Mouse (Mus musculus) layer of hippocampus, postnatal 14 days (tissue): ENCODE results near the gene Hc. TPM values are rescaled to one million over a fixed set of nuclear protein-coding genes. Genes with fewer than 3 reads are reported as not detected.
A peak's percentile ranks its signal among the peaks of the same experiment; 100 is the strongest.

Experiments used
- DNase-seq, 2 experiments: peaks; one replicate each; pipeline ENCODE4 v3.0.0; 2021 to 2022; ENCODE audit warnings: low spot score in 2 of 2, mixed read lengths in 1 of 2
- total RNA-seq, 2 experiments: library from RNA; stranded (reverse); gene quantifications; 2 replicates each; pipeline ENCODE4 v1.2.3; 2021

The Hc gene
- total RNA-seq, 2 experiments from 2014 or later, result 0.18 to 0.67 TPM

DNA sequence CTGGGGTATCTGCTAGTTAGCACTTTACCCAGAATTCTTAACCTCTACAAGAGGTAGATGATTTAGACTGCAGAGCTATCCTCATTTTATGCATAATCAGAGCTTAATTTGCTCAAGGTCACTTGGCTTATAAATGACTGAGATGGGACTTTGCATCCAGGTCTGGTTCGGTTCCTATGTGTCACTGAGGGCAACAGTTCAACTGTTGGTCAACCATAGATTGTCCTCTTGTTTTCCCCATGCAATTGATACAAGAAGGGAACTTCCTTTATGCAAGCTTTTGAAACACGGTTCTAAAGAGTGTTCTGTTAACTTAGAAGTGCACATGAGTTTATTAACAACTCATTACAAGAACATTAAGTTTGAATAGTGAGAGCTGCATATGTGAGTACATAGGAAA, 2.9 kb downstream of the Hc start:
- DNase-seq, result no peak

DNA sequence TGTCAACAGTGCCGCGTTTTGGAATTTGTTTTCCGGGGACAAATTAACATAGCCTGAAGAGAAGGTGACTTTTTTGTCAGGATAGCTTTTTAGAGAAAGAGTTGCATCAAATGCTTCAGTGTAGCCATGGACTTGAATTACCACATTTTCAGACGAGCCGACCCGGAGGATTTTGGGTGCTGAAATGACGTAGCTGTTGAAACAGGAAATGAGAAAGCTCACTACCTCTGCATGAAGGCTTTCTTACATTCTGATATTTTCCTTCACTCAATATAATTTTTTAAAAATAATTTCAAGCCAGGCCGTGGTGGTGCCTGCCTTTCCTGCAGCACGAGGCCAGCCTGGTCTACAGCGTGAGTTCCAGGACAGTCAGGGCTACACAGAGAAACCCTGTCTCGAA, 4.0 kb downstream of the Hc start:
- DNase-seq, result no peak

DNA sequence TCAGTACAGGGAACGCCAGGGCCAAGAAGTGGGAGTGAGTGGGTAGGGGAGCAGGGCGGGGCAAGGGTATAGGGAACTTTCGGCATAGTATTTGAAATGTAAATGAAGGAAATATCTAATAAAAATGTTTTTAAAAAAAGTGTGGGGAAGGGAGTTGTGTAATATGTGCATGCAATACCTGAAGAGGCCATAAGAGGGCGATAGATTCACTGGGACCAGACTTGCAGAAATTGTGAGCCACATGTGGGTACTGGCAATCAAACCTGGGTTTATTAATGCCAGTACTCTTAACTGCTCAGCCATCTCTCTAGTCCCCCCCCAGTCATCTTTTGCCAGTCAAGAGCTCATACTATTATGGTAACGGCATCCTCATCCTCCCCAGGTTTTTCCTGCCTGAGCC, 12.4 kb downstream of the Hc start:
- peak in 1 of 2 experiments; percentile 3 for DNase-seq

DNA sequence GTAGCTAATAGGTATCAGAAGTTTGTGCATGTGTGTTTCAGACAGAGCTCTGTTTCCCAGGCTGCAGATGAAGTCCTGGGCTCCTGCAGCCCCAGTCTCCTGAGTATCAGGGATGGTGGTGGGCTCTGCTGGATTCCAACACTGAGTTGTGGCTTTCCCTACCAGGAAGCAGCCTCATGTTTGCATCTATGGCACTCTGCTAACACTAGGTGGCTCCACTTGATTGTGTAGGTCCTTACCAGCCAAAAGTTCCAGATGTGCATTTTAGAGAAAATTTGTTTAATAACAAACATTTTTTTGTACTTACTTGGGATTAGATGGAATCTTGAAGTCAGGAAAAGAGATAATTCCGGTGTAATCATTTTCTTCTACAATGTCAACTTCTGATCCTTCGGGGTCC, 16.3 kb downstream of the Hc start:
- peak in 1 of 2 experiments; percentile 7 for DNase-seq

- DNase-seq, result no peak
Observed at GRCm38 (mm10) chr2:35038580-35039375, 22.5 kb downstream of the Hc start.

DNA sequence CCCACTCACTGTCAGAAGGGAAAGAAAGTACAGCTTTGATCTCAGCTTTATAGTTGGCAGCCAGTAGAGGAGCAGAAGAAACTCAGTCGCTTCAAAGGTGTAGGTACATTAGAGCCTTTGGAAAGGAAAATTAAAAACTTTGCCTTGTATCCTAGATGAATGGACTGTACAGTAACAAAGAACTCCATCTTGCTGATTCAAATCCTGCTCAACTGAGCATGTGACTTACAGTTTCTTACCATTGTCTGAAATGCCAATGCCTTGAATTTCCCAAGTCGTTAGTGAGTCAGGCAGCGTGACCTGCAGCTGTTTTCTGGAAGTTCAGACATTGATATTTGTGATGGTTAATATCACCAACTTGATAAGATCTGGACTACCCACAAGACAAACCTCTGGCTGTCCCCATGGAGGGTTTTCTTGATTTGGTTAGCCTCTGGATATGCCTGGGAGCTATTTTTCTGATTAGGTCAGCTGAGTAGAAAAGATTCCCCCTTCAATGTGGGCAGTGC, 36.5 kb downstream of the Hc start:
- no peak for DNase-seq

DNA sequence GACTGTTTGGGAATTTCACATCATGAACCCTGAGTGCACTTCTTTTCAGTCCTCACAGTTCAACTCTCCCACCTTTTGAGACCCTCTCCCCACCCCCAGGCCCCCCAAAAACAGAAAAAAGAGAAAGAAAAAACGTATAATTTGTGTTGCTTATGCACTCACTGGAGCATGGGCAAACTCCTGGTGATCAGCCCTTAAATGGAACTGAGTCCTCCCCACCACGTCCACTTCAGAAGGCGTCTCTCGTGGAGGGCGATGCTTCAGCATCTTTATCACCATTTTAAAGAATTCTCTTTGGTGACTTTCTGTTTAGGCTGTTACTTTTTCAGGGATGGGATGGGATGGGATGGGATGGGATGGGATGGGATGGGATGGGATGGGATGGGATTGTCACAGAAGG, 39.4 kb downstream of the Hc start:
- no peak for DNase-seq

GRCm38 (mm10) chr2:35015861-35016260, 45.4 kb downstream of the Hc start:
- no peak for DNase-seq

GRCm38 (mm10) chr2:35011649-35012048, 49.6 kb downstream of the Hc start:
- DNase-seq, result no peak

DNA sequence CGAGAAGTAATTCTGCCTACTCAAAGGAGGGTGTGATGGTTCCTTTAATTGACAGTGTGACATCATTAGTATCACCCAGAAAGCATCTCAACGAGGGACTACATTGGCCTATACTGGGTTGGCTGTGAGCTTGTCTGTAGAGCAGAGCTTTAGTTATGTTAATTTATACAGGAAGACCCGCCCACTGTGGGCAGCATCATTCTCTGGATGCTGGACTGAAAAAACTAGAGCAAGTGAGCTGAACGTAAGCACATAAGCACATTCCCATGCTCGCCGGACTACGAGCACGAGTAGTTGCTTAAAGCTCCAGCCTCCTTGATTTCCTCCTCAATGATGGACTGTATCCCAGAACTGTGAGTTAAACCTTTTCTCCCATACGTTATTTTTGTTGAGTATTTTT, 62.3 kb downstream of the Hc start:
- no peak for DNase-seq

GRCm38 (mm10) chr2:34996506-34996905, 64.7 kb downstream of the Hc start:
- no peak for DNase-seq

GRCm38 (mm10) chr2:34993696-34994356, 67.4 kb downstream of the Hc start:
- DNase-seq, result no peak

DNA sequence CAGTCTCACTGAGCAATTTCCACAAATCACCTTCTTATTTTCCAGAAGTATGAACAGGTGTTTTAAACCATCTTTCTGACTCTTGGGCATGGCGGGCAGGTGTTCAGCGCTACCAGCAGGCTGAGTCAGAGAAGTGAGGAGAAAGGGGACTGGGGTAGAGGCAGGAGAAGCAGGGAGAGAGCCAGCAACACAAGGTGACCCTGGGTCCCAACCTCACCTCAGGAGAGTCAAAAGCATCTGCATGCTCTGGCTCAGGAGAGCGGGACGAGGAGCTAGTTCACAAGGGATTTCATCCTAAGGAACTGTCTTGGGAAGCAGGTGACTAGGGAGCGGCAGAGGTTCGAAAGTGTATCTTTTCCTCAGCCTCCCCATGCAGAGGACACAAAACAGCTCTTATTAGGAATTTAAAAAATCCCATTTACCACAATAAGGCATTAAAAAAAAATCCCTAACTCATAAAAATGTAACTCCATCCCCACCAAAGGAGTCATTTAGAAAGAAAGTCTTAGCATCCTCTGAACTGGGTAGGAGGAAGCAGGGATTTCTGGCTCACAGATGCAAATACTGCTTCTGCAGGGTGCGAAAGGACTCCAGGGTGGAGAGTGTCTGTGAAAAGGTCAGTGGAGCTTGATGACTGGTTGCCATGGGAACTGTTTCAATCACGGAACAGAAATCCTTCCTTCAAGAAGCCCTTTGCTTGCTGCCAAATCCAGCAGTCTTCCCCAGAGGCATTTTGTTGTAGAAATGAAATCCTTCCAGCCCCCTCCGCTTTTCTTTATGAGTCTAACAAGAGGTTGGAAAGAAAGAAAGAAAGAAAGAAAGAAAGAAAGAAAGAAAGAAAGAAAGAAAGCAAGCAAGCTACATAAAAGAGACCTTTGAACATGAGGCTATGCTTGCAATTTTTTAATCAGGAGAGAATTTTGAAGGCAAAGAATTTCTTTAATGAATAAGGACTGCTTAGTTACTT, 68.2 kb downstream of the Hc start:
- DNase-seq, result peak; percentile 16 to 73

DNA sequence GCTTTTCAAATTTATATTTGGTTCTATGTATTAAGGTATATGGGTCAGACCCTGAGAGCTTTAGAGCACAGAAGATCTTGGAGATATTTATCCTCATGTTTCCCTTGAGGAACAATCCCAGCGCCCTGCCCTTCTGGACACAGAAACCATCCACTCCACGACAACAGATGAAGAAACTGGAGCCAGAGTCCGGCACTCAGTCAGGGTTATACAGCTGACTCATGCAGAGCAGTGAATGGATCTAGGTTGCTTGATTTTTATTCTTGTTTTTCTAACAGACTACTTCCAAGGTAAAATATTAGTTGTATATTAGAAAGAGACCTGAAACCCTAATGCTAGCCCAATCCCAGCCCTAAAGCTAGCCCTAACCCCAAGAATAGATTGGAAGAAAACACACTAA, 69.3 kb downstream of the Hc start:
- DNase-seq, result no peak

- no peak for DNase-seq
Observed at GRCm38 (mm10) chr2:34989749-34990148, 71.5 kb downstream of the Hc start.

- no peak for DNase-seq
Observed at GRCm38 (mm10) chr2:34987595-34987994, 73.6 kb downstream of the Hc start.

DNA sequence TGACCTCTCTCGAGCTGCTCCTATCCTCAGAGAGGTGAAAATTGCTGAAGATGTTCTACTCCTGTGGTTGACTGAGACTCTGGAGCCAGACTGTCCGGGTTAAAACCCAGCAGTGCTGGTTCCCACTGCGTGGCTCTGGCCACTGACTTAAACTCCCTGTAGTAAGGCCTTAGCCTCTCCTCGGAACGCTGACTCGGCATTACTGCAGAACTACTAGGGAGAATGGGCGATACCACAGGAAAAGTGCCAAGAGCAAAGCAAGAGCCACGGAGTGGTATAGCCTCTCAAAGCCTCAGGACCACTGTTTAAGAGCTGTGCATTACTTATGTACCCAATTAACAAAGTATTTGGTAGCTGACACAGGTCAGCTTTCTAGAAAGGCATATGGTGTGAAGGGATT, 76.4 kb downstream of the Hc start:
- no peak for DNase-seq

GRCm38 (mm10) chr2:34982906-34983698, 78.1 kb downstream of the Hc start:
- DNase-seq, result no peak

DNA sequence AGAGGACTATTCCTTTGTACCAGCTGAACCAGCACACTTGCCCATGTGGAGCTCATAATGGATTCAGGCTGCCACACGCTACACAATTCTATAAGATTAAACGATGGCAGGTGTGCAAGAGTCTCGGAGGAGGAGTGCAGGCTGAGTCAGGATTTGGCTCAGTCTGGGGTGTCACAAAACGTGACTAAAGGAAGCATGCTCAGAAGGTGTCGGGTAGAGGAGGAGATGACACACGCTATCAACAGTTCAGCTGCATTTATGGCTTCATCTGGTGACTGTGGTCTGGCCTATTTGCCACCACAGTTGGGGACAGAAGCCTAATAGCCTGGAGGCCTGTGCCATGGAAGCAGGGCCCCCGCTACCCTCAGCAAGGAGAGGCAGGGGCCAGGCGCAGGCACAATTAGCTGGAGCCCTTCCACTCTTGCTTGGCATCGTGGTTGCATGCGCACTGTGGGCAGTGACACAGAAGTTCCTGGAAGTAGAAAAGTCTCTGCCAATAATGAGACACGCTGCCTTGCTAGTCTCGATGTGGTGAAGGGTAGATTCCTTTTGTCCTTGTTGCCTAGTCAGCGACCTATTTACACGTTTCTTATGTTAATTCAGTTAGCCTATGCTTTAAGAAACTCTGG, 79.0 kb downstream of the Hc start:
- peak in 1 of 2 experiments; percentile 13 for DNase-seq

DNA sequence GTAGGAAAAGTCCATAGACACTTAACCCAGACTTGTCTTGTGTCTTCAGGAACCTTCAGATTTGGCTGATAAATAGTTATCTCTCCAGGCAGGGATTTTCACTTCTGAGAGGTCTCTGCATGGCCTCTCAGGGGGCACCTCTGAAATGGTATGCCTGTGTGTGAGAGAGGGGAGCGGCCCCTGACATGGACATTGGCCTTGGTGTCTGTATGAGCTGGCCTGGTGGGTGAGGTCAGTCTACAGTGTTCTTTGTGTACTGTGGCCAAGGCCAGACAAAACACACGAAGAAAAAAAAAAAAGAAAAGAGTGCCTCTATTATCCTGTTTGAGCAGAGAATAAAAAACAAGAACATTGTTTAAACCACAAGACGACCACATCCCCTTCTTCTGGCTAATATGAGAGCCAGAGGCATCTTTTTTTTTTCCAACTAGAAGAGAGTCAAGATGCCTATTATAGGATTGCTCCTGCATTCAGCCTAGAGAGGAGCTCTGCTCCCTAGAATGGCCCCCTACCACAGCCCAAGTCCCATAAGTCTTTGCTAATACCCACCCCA, 81.7 kb downstream of the Hc start:
- no peak for DNase-seq
